Mouse (Mus musculus) limb, embryonic 14.5 days (tissue): Measurements from ENCODE around the gene Hoxd9. TPM values are rescaled to one million over a fixed set of nuclear protein-coding genes. Genes with fewer than 3 reads are reported as not detected.
A peak's percentile ranks its signal among the peaks of the same experiment; 100 is the strongest.

Experiments
- ATAC-seq: fragments of 200-750 bp; cut with Nextera tagmentation; 2 replicates; pipeline ENCODE4 v1.8.0; 2017; ENCODE audit warnings: low read depth, moderate number of reproducible peaks, moderate TSS enrichment; ENCODE audit not compliant: low FRiP score
- DNase-seq: peaks from one replicate; pipeline ENCODE4 v3.0.0-alpha.2; 2015; ENCODE audit warnings: low spot score
- H3K27ac ChIP-seq: fragments of 300-500 bp; sonication (generic); replicated peaks from 2 replicates; pipeline ENCODE4 v1.5.1; 2014; ENCODE audit warnings: low read depth, mild to moderate bottlenecking, low read length, moderate library complexity, mixed read lengths
- H3K27me3 ChIP-seq: fragments of 300-500 bp; sonication (generic); 2 replicates; pipeline ENCODE4 v1.6.1; 2014; ENCODE audit warnings: low read length, mixed read lengths; ENCODE audit not compliant: control insufficient read depth, insufficient read depth
- H3K36me3 ChIP-seq: fragments of 300-500 bp; sonication (generic); 2 replicates; pipeline ENCODE4 v1.6.1; 2014; ENCODE audit warnings: mild to moderate bottlenecking, low read length, moderate library complexity, mixed read lengths; ENCODE audit not compliant: control insufficient read depth, insufficient read depth
- H3K4me1 ChIP-seq: fragments of 300-500 bp; sonication (generic); 2 replicates; pipeline ENCODE4 v1.6.1; 2014; ENCODE audit warnings: antibody characterized with exemption, low read length, mixed read lengths; ENCODE audit not compliant: control insufficient read depth, insufficient read depth
- H3K4me2 ChIP-seq: fragments of 300-500 bp; sonication (generic); replicated peaks from 2 replicates; pipeline ENCODE4 v1.6.1; 2014; ENCODE audit warnings: low read depth, mild to moderate bottlenecking, low read length, moderate library complexity; ENCODE audit not compliant: severe bottlenecking
- H3K4me3 ChIP-seq: fragments of 300-500 bp; sonication (generic); replicated peaks from 2 replicates; pipeline ENCODE4 v1.5.1; 2014; ENCODE audit warnings: low read length
- H3K9ac ChIP-seq: fragments of 300-500 bp; sonication (generic); 2 replicates; pipeline ENCODE4 v1.6.1; 2014; ENCODE audit warnings: mild to moderate bottlenecking, low read depth, low read length, moderate library complexity; ENCODE audit not compliant: severe bottlenecking
- H3K9me3 ChIP-seq: fragments of 300-500 bp; sonication (generic); 2 replicates; pipeline ENCODE4 v1.6.1; 2016; ENCODE audit warnings: low read length; ENCODE audit not compliant: control insufficient read depth
- POLR2A ChIP-seq: fragments of 200-500 bp; IDR thresholded peaks from 2 replicates; pipeline ENCODE4 v1.8.0; 2012; ENCODE audit warnings: inconsistent platforms, mild to moderate bottlenecking, moderate library complexity, borderline replicate concordance; ENCODE audit not compliant: insufficient read depth, insufficient read length; ENCODE audit errors: extremely low read depth
- WGBS: fragments of 180-500 bp; shearing (Covaris S2); extraction: QIAGEN DNeasy Blood & Tissue Kit; methylation state at CpG from one replicate; pipeline ENCODE4 v1.1.7; 2014; 5-methylcytosine and 5-hydroxymethylcytosine counted together
- polyA plus RNA-seq, 2 experiments: library from polyadenylated mRNA; depleted of rRNA in 1 of 2; stranded (reverse) in 1 of 2; unstranded in 1 of 2; fragments of >200 nt; fragmentation: Nextera tagmentation in 1 of 2; extraction: Ambion mirVana in 1 of 2; gene quantifications; 2 replicates each; pipeline versions ENCODE4 v1.2.1 to v1.2.3; 2012 to 2014

The Hoxd9 gene
- polyA plus RNA-seq (2012; rRNA removed) (19.6 and 25.7 TPM in 2 replicates), polyA plus RNA-seq (2014; fragmentation: Nextera tagmentation; extraction: Ambion mirVana) (7.6 and 8.7 TPM in 2 replicates)

DNA sequence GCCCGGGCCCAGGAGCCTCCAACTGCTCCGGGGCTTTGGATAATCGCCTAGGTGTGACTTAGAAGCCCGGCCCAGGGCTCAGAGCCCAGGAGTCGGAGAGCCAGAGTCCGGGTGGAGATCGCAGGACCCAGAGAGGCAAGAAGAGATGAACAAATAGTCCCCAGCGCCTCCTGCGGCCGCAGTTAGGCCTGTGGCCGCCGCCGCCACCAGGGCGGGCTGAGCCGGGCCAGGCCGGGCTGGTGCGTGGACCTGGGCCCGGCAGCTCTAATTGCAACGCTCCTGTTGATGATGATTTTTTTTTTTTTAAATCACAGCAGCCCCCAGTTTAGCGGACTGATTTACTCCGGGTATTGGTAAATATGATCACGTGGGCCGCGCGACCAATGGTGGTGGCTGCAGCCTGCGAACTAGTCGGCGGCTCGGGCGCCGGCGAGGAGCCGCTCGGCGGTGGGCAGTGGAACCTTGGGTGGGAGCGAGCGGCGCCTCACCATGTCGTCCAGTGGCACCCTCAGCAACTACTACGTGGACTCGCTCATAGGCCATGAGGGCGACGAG, at the start of gene Hoxd9:
Gene Hoxd9 (plus strand): TSS at position 161 of the 555 bp plus-strand sequence.
- peaks cover 35% of the 10 kb centered on the region for H3K4me1 ChIP-seq
- ATAC-seq (peak; percentile 29), DNase-seq (no peak)

GRCm38 (mm10) chr2:74652996-74653340, 44.6 kb upstream of the Hoxd9 start:
- no peak overlapping the region for H3K4me2 ChIP-seq
- H3K27ac ChIP-seq = no peak overlapping the region
- peaks cover 55% of the 10 kb centered on the region for H3K27me3 ChIP-seq
- no peaks in the 10 kb centered on the region for H3K9me3 ChIP-seq
- H3K36me3 ChIP-seq = peaks cover 7% of the 10 kb centered on the region; the same call in 1 of the 2 replicates
- ATAC-seq (no peak), DNase-seq (no peak)
- no peak overlapping the region for H3K4me3 ChIP-seq
- no peak overlapping the region for H3K9ac ChIP-seq
- TF ChIP-seq POLR2A = no peak
- WGBS = 38% methylated on average over 2 of the region's 2 CpGs
- H3K4me1 ChIP-seq = peaks cover 23% of the 10 kb centered on the region

More for the DNA sequence above, at the start of gene Hoxd9:
- peak within 1 kb of the TSS; percentile 55 for H3K4me3 ChIP-seq
- TF ChIP-seq POLR2A = no peak
- H3K9me3 ChIP-seq = no peaks in the 10 kb centered on the region
- H3K27me3 ChIP-seq = peaks cover 56% of the 10 kb centered on the region
- peaks cover 11% of the 10 kb centered on the region for H3K36me3 ChIP-seq
- peak within 1 kb of the TSS; percentile 89 for H3K27ac ChIP-seq
- H3K4me2 ChIP-seq = peak within 1 kb of the TSS; percentile 96
- WGBS = under 1% methylated on average over 42 of the region's 43 CpGs
- peak within 1 kb of the TSS; percentile 86 for H3K9ac ChIP-seq

- H3K9me3 ChIP-seq = no peaks in the 10 kb centered on the region
- ATAC-seq (no peak), DNase-seq (no peak)
- TF ChIP-seq POLR2A = no peak
- H3K4me3 ChIP-seq = peak overlapping the region; percentile 51
- H3K9ac ChIP-seq = peak overlapping the region; percentile 98
- peaks cover 7% of the 10 kb centered on the region; the same call in 1 of the 2 replicates for H3K36me3 ChIP-seq
- peaks cover 16% of the 10 kb centered on the region; the same call in 1 of the 2 replicates for H3K4me1 ChIP-seq
- H3K27ac ChIP-seq = peak overlapping the region; percentile 96
- H3K4me2 ChIP-seq = peak overlapping the region; percentile 57
- 10% methylated on average over 17 of the region's 17 CpGs for WGBS
- H3K27me3 ChIP-seq = peaks cover 46% of the 10 kb centered on the region
Observed at GRCm38 (mm10) chr2:74653781-74654535, 43.6 kb upstream of the Hoxd9 start.

- peak overlapping the region; percentile 96 for H3K27ac ChIP-seq
Observed at GRCm38 (mm10) chr2:74654743-74655419, 42.6 kb upstream of the Hoxd9 start.

DNA sequence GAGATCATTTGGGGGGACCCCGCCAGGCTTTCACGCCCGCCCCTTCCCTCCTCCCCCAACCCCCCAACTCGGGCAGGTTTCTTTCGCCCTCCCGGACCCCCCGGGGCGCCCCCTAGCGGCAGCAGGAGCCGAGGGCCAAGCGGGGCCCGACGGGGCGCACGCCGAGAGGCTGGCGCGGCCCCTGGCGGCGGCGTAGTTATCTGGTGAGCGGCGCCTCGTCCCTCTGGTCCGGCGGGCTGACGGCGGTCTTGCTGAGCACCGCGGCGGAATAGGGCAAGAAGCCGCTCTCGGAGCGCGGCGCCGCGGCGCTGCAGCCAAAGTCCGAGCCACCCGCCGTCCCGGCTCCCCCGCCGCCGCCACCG, 42.1 kb upstream of the Hoxd9 start:
- TF ChIP-seq POLR2A = no peak
- peak; percentile 43 for DNase-seq
- no CpG with 5 or more reads among the region's 47 CpGs for WGBS
- H3K4me2 ChIP-seq = peak overlapping the region; percentile 57
- H3K36me3 ChIP-seq = peaks cover 7% of the 10 kb centered on the region; the same call in 1 of the 2 replicates
- H3K9ac ChIP-seq = peak overlapping the region; percentile 98
- H3K4me3 ChIP-seq = peak overlapping the region; percentile 51
- H3K9me3 ChIP-seq = no peaks in the 10 kb centered on the region
- peak; percentile 39; the same call in 1 of the 2 replicates for ATAC-seq
- H3K4me1 ChIP-seq = peaks cover 8% of the 10 kb centered on the region; the same call in 1 of the 2 replicates
- H3K27me3 ChIP-seq = peaks cover 33% of the 10 kb centered on the region
- peak overlapping the region; percentile 96 for H3K27ac ChIP-seq

More at GRCm38 (mm10) chr2:74654743-74655419, 42.6 kb upstream of the Hoxd9 start:
- DNase-seq = peak; percentile 20
- Histone ChIP-seq H3K4me3 (peak overlapping the region; percentile 51), H3K4me1 (peaks cover 13% of the 10 kb centered on the region; the same call in 1 of the 2 replicates), H3K9ac (peak overlapping the region; percentile 98), H3K36me3 (peaks cover 7% of the 10 kb centered on the region; the same call in 1 of the 2 replicates), H3K27me3 (peaks cover 38% of the 10 kb centered on the region), H3K4me2 (peak overlapping the region; percentile 57), H3K9me3 (no peaks in the 10 kb centered on the region)
- no peak for TF ChIP-seq POLR2A
- 2% methylated on average over 19 of the region's 20 CpGs for WGBS
- peak; percentile 13; the same call in 1 of the 2 replicates for ATAC-seq
